Mouse (Mus musculus) lung, postnatal 14 days (tissue): ENCODE results near the gene Rapsn.
A peak's percentile ranks its signal among the peaks of the same experiment; 100 is the strongest.

Source experiments
- DNase-seq: peaks from one replicate; pipeline ENCODE4 v3.0.0; 2021

The Rapsn gene

GRCm38 (mm10) chr2:91053934-91054382, 18.5 kb downstream of the Rapsn start, which contains the start of gene Psmc3:
Gene Psmc3 (plus strand): TSS chr2:91054009.
- DNase-seq = peak; percentile 98

GRCm38 (mm10) chr2:91058435-91058834, 23.0 kb downstream of the Rapsn start:
- no peak for DNase-seq

- no peak for DNase-seq
Observed at GRCm38 (mm10) chr2:91059376-91059775, 24.0 kb downstream of the Rapsn start.

- DNase-seq = peak; percentile 55
Observed at GRCm38 (mm10) chr2:91060544-91061355, 25.3 kb downstream of the Rapsn start.

- DNase-seq = peak; percentile 60
Observed at GRCm38 (mm10) chr2:91061849-91062481, 26.5 kb downstream of the Rapsn start.

- no peak for DNase-seq
Observed at GRCm38 (mm10) chr2:91062779-91063606, 27.6 kb downstream of the Rapsn start.

- DNase-seq = no peak
Observed at GRCm38 (mm10) chr2:91064211-91064610, 28.8 kb downstream of the Rapsn start.

GRCm38 (mm10) chr2:91065544-91065943, 30.1 kb downstream of the Rapsn start:
- DNase-seq = peak; percentile 62

GRCm38 (mm10) chr2:91066455-91066854, 31.0 kb downstream of the Rapsn start:
- DNase-seq = no peak

- no peak for DNase-seq
Observed at GRCm38 (mm10) chr2:91068162-91068871, 32.9 kb downstream of the Rapsn start.

- DNase-seq = no peak
Observed at GRCm38 (mm10) chr2:91068872-91069165, 33.4 kb downstream of the Rapsn start.

- DNase-seq = peak; percentile 24
Observed at GRCm38 (mm10) chr2:91069306-91070000, 34.0 kb downstream of the Rapsn start.

GRCm38 (mm10) chr2:91070076-91070800, 34.8 kb downstream of the Rapsn start, which contains the start of gene Slc39a13:
Gene Slc39a13 (minus strand): TSS chr2:91070417.
- peak; percentile 97 for DNase-seq

GRCm38 (mm10) chr2:91071059-91071458, 35.6 kb downstream of the Rapsn start:
- no peak for DNase-seq

- DNase-seq = no peak
Observed at GRCm38 (mm10) chr2:91072092-91072491, 36.7 kb downstream of the Rapsn start.

- no peak for DNase-seq
Observed at GRCm38 (mm10) chr2:91077957-91078313, 42.5 kb downstream of the Rapsn start.

GRCm38 (mm10) chr2:91078314-91079025, 43.0 kb downstream of the Rapsn start:
- no peak for DNase-seq

- DNase-seq = no peak
Observed at GRCm38 (mm10) chr2:91079026-91079384, 43.6 kb downstream of the Rapsn start.

- no peak for DNase-seq
Observed at GRCm38 (mm10) chr2:91080784-91081513, 45.5 kb downstream of the Rapsn start.
